Comparison of ENCODE assay signal across 30 mouse cellular contexts in the genomic region with DNA sequence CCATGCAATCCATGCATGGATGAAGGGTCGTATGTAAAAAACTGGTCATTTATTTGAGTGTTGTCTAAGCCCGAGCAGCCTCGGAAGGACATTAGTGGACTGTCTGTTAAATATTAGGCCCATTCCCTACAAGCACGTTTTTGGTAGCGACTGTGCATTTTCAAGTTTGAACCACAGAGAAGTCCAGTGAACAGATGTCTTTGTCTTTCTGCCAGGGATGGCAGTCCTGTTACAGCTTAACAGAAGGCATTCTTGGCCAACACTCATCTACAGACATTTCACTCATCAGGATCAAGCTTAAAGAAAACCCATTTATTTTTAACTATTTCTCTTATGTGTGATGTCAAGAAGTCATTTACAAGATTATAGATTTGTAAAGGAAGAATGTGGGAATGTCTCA.
DNase-seq lines count a peak whose midpoint lies in the region; ATAC-seq and TF ChIP-seq lines count a peak whose summit lies in the region.
"Had no signal": no experiment of that assay in that cellular context is flagged by ENCODE, and none has a peak within 500 bp of the region (broad histone marks: within the 10 kb centered on the region; RNA-seq: fewer than 3 reads in every experiment).

No protein-coding gene starts in this region.

- H3K4me2 ChIP-seq in forebrain, postnatal 0 days (ENCODE audit: low read depth), result no peak overlapping the region
- no peak overlapping the region for H3K4me2 ChIP-seq in forebrain, embryonic 12.5 days
- H3K4me2 ChIP-seq in midbrain, postnatal 0 days (ENCODE audit: low read depth, low read length, poor library complexity, severe bottlenecking), result no peak overlapping the region
- H3K4me2 ChIP-seq in midbrain, embryonic 15.5 days, result no peak overlapping the region
- H3K4me2 ChIP-seq: embryonic facial prominence, embryonic 12.5 days; intestine, embryonic 15.5 days; limb, embryonic 13.5 days; liver, embryonic 11.5 days; lung, embryonic 15.5 days; midbrain, embryonic 12.5 days; stomach, embryonic 15.5 days had no signal

- 75% methylated on average over 5 of the region's 5 CpGs for WGBS in forebrain, postnatal 0 days
- 93% methylated on average over 5 of the region's 5 CpGs for WGBS in forebrain, embryonic 12.5 days
- 89% methylated on average over 5 of the region's 5 CpGs for WGBS in midbrain, postnatal 0 days
- 89% methylated on average over 5 of the region's 5 CpGs for WGBS in midbrain, embryonic 15.5 days

- no peaks in the 10 kb centered on the region for H3K27me3 ChIP-seq in forebrain, postnatal 0 days (ENCODE audit: insufficient read depth, low read length)
- no peaks in the 10 kb centered on the region for H3K27me3 ChIP-seq in forebrain, embryonic 12.5 days
- no peaks in the 10 kb centered on the region for H3K27me3 ChIP-seq in midbrain, postnatal 0 days (ENCODE audit: insufficient read depth, low read length)
- no peaks in the 10 kb centered on the region for H3K27me3 ChIP-seq in midbrain, embryonic 15.5 days (replicated peaks)
- H3K27me3 ChIP-seq: CH12.LX; embryonic facial prominence, embryonic 12.5 days; intestine, embryonic 15.5 days; limb, embryonic 13.5 days; lung, embryonic 15.5 days; megakaryocyte, embryonic 14.5 days; midbrain, embryonic 12.5 days; stomach, embryonic 15.5 days had no signal

- TF ChIP-seq CTCF in forebrain, postnatal 0 days (IDR thresholded peaks at IDR 0.05; ENCODE audit: low read depth), result no peak
- TF ChIP-seq CTCF in midbrain, postnatal 0 days (IDR thresholded peaks at IDR 0.05), result no peak

- no peaks in the 10 kb centered on the region for H3K9me3 ChIP-seq in forebrain, postnatal 0 days (ENCODE audit: low read length)
- no peaks in the 10 kb centered on the region for H3K9me3 ChIP-seq in forebrain, embryonic 12.5 days
- no peaks in the 10 kb centered on the region for H3K9me3 ChIP-seq in midbrain, postnatal 0 days (ENCODE audit: low read length)
- no peaks in the 10 kb centered on the region for H3K9me3 ChIP-seq in midbrain, embryonic 15.5 days
- H3K9me3 ChIP-seq: embryonic facial prominence, embryonic 12.5 days; hindbrain, embryonic 10.5 days; intestine, embryonic 15.5 days; limb, embryonic 13.5 days; lung, embryonic 15.5 days; megakaryocyte, embryonic 14.5 days; midbrain, embryonic 12.5 days; stomach, embryonic 15.5 days had no signal

- no peaks in the 10 kb centered on the region for H3K36me3 ChIP-seq in forebrain, postnatal 0 days (ENCODE audit: insufficient read depth)
- H3K36me3 ChIP-seq in forebrain, embryonic 12.5 days (replicated peaks), result no peaks in the 10 kb centered on the region
- H3K36me3 ChIP-seq in midbrain, postnatal 0 days (ENCODE audit: insufficient read depth, low read length), result no peaks in the 10 kb centered on the region
- no peaks in the 10 kb centered on the region for H3K36me3 ChIP-seq in midbrain, embryonic 15.5 days (replicated peaks)
- H3K36me3 ChIP-seq: embryonic facial prominence, embryonic 12.5 days; hindbrain, embryonic 10.5 days; intestine, embryonic 15.5 days; limb, embryonic 13.5 days; lung, embryonic 15.5 days; midbrain, embryonic 12.5 days; stomach, embryonic 15.5 days had no signal

- H3K9ac ChIP-seq in forebrain, postnatal 0 days, result no peak overlapping the region
- H3K9ac ChIP-seq in forebrain, embryonic 12.5 days, result no peak overlapping the region
- no peak overlapping the region for H3K9ac ChIP-seq in midbrain, postnatal 0 days (replicated peaks; ENCODE audit: low read length, poor library complexity, severe bottlenecking)
- H3K9ac ChIP-seq in midbrain, embryonic 15.5 days, result no peak overlapping the region
- H3K9ac ChIP-seq: embryonic facial prominence, embryonic 12.5 days; intestine, embryonic 15.5 days; limb, embryonic 13.5 days; lung, embryonic 15.5 days; midbrain, embryonic 12.5 days; stomach, embryonic 15.5 days had no signal

- ATAC-seq in forebrain, postnatal 0 days, result no peak
- no peak for ATAC-seq in forebrain, embryonic 12.5 days (ENCODE audit: low FRiP score)
- no peak for ATAC-seq in midbrain, postnatal 0 days (ENCODE audit: low FRiP score)
- ATAC-seq in midbrain, embryonic 15.5 days (replicated peaks), result no peak
- ATAC-seq: activated CD4-positive, CD25-positive, alpha-beta regulatory T cell, adult 4 months; hindbrain, embryonic 16.5 days; intestine, embryonic 15.5 days had no signal

- no peaks in the 10 kb centered on the region for H3K4me1 ChIP-seq in forebrain, postnatal 0 days (ENCODE audit: insufficient read depth)
- H3K4me1 ChIP-seq in forebrain, embryonic 12.5 days, result no peaks in the 10 kb centered on the region
- no peaks in the 10 kb centered on the region for H3K4me1 ChIP-seq in midbrain, postnatal 0 days (ENCODE audit: insufficient read depth, low read length)
- no peaks in the 10 kb centered on the region for H3K4me1 ChIP-seq in midbrain, embryonic 15.5 days
- H3K4me1 ChIP-seq: embryonic facial prominence, embryonic 12.5 days; hindbrain, embryonic 10.5 days; intestine, embryonic 15.5 days; limb, embryonic 13.5 days; lung, embryonic 15.5 days; megakaryocyte, embryonic 14.5 days; midbrain, embryonic 12.5 days; stomach, embryonic 15.5 days had no signal

- no peak overlapping the region for H3K4me3 ChIP-seq in forebrain, postnatal 0 days (ENCODE audit: low read depth, low read length)
- no peak overlapping the region for H3K4me3 ChIP-seq in forebrain, embryonic 12.5 days (replicated peaks)
- H3K4me3 ChIP-seq in midbrain, postnatal 0 days (ENCODE audit: low read depth, low read length), result no peak overlapping the region
- H3K4me3 ChIP-seq in midbrain, embryonic 15.5 days, result no peak overlapping the region
- H3K4me3 ChIP-seq: embryonic facial prominence, embryonic 12.5 days; hindbrain, embryonic 10.5 days; intestine, embryonic 15.5 days; limb, embryonic 13.5 days; lung, embryonic 15.5 days; megakaryocyte, embryonic 14.5 days; midbrain, embryonic 12.5 days; stomach, embryonic 15.5 days had no signal

- DNase-seq in cerebellum, adult 11 months, result peak; percentile 2
- no peak for DNase-seq in cerebellum, adult 11-12 months
- peak; percentile 2 for DNase-seq in forebrain, postnatal 0 days
- peak; percentile 14 for DNase-seq in midbrain, postnatal 0 days (ENCODE audit: low spot score)
- DNase-seq in lung, postnatal 36 days, result no peak
- no peak for DNase-seq in urinary bladder, postnatal 4 days (ENCODE audit: low spot score in 2 of 2)
- DNase-seq: adrenal gland, adult 2 months; adrenal gland, postnatal 36 days; embryo, embryonic 11 days; gastrocnemius, postnatal 14 days; heart, postnatal 14 days; kidney, adult 9 months; kidney, postnatal 10 days; retina, postnatal 1 day; right cerebral cortex, postnatal 14 days; thymus, postnatal 14 days had no signal

- H3K27ac ChIP-seq in forebrain, postnatal 0 days (ENCODE audit: low read depth, low read length), result no peak overlapping the region
- H3K27ac ChIP-seq in forebrain, embryonic 12.5 days, result no peak overlapping the region
- no peak overlapping the region for H3K27ac ChIP-seq in midbrain, postnatal 0 days (ENCODE audit: low read depth, low read length)
- H3K27ac ChIP-seq in midbrain, embryonic 15.5 days, result no peak overlapping the region
- H3K27ac ChIP-seq: embryonic facial prominence, embryonic 12.5 days; hindbrain, embryonic 10.5 days; intestine, embryonic 15.5 days; limb, embryonic 13.5 days; lung, embryonic 15.5 days; midbrain, embryonic 12.5 days; stomach, embryonic 15.5 days had no signal

Comparison
In these comparisons a context has a peak if more than half of its experiments do, and no peak if none do; other contexts are left out.
1. DNase-seq: peak in cerebellum, adult 11 months (single experiment), forebrain, postnatal 0 days (single experiment) and midbrain, postnatal 0 days (single experiment); none in cerebellum, adult 11-12 months (single experiment), lung, postnatal 36 days (single experiment) and urinary bladder, postnatal 4 days (0 of 2).